Mouse (Mus musculus): Measurements from ENCODE around the gene Fam122b.

DNA sequence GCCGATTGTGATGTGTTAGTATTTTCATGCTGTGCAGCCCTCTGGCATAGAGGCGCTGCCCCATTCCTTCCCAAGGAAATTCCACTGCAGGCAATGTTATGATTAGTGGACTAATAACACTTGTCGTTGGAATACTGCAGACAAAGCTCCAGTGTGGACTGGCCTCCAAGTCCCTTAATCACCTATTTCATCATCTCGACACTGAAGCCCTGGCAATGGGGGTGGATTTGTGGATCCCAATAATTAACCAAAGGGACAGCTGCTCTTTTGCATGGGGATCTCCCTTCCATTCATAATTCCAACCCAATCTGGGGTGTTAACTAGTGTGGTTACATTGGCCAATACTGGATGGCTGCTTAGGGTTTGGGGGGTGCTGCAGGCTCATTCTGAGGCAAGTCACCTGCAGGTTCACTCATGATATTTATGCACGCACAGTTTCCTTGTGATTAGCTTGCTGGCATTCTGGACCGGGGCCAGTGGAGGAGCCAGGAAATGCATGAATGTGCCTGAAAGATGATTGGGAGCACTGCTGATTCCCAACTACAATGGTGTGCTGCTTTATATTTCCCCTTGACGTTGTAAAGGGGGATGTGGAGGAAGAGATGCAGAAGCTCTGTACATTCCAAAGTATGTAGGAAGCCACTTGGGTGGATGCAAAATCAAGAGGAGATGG, 54.9 kb downstream of the Fam122b start:
- TF ChIP-seq CTCF (IDR thresholded peaks at IDR 0.05; ENCODE audit: borderline replicate concordance, insufficient read depth, low read length) (no peak), POLR2A (IDR thresholded peaks at IDR 0.05; ENCODE audit: low read depth, low read length) (no peak)
